Mouse (Mus musculus): ENCODE measurements around the gene Opa3.

Opa3 gene

GRCm38 (mm10) chr7:19227883-19228792 lies at the start of gene Opa3:
Gene Opa3, plus strand, starts transcription at chr7:19228334.
- peak; percentile 99 for DNase-seq (ENCODE audit: low spot score in 2 of 2)

- DNase-seq (ENCODE audit: low spot score in 2 of 2): peak; percentile 72 to 81
Measured at GRCm38 (mm10) chr7:19178443-19179092, 49.6 kb upstream of the Opa3 start.

DNA sequence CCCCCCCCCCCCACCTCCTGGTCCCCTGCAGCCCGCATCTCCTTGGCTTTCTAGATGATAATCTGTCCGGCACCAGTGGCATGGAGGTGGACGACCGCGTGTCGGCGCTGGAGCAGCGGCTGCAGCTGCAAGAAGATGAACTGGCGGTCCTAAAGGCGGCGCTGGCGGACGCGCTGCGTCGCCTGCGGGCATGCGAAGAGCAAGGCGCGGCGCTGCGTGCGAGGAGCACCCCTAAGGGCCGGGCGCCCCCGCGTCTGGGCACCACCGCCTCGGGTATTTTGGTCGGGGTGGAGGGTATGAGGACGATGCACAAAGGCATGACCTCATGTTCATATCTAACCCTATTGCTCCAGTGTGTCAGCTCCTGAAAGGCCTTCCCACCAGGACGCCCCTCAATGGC lies 49.0 kb upstream of the Opa3 start:
- peak; percentile 54 to 72 for DNase-seq (ENCODE audit: low spot score in 2 of 2)

- DNase-seq (ENCODE audit: low spot score in 2 of 2): no peak
Measured at GRCm38 (mm10) chr7:19179936-19180335, 48.2 kb upstream of the Opa3 start.

DNA sequence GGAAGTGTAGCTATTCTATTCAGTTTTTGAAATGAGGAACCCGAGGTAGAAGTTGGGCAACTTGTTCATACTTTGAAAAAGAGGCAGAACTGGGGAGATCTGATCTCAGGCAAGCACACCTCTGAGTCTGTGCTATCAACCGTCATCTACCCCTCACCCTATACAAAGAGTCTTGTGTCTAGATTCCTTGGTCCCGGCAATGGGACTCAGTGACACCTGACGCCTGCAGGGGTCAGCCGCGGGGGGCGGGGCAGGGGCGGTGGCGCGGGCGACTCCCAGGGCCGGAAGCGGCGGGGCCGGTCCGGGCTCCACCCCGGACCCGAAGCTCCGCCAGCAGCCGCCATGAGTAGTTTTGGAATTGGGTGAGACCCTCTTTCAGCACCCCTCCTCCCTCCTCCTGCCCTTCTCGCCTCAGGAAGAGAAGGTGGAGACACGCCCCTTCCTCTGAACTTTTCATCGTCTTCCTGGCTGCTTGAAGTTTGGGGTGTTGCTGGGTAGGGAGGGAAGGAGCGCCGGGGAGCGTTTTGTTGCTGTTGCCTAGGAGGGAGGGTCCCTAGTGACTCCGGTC lies 47.2 kb upstream of the Opa3 start:
- DNase-seq (ENCODE audit: low spot score in 2 of 2): peak in 1 of 2 experiments; percentile 4

GRCm38 (mm10) chr7:19184250-19184649 lies 43.9 kb upstream of the Opa3 start:
- DNase-seq (ENCODE audit: low spot score in 2 of 2): no peak

- no peak for DNase-seq (ENCODE audit: low spot score in 2 of 2)
Measured at GRCm38 (mm10) chr7:19184758-19185157, 43.4 kb upstream of the Opa3 start.

GRCm38 (mm10) chr7:19194676-19195075 lies 33.5 kb upstream of the Opa3 start:
- no peak for DNase-seq (ENCODE audit: low spot score in 2 of 2)

DNA sequence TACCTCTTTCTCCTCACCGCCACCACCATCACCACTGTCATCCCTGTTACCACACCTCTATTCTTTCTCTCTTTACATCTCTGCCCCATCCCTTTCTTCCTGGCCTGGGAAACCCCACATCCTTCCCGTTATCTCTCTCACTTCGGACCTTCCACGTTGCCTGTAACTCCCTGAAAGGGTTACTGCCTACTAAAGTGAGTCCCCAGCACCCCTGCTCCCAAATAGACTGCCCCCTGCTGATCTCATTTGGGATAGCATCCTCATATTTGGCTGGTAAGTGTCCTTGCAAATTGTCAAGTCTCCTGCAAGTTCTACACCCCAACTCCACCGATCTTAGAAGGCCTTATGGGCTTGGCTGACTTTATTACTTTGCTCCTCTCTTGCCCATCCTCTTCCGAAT lies 31.5 kb upstream of the Opa3 start:
- peak; percentile 43 to 59 for DNase-seq (ENCODE audit: low spot score in 2 of 2)

GRCm38 (mm10) chr7:19197985-19198384 lies 30.1 kb upstream of the Opa3 start:
- peak; percentile 40 to 56 for DNase-seq (ENCODE audit: low spot score in 2 of 2)

- DNase-seq (ENCODE audit: low spot score in 2 of 2): no peak
Measured at GRCm38 (mm10) chr7:19201660-19202059, 26.5 kb upstream of the Opa3 start.

DNA sequence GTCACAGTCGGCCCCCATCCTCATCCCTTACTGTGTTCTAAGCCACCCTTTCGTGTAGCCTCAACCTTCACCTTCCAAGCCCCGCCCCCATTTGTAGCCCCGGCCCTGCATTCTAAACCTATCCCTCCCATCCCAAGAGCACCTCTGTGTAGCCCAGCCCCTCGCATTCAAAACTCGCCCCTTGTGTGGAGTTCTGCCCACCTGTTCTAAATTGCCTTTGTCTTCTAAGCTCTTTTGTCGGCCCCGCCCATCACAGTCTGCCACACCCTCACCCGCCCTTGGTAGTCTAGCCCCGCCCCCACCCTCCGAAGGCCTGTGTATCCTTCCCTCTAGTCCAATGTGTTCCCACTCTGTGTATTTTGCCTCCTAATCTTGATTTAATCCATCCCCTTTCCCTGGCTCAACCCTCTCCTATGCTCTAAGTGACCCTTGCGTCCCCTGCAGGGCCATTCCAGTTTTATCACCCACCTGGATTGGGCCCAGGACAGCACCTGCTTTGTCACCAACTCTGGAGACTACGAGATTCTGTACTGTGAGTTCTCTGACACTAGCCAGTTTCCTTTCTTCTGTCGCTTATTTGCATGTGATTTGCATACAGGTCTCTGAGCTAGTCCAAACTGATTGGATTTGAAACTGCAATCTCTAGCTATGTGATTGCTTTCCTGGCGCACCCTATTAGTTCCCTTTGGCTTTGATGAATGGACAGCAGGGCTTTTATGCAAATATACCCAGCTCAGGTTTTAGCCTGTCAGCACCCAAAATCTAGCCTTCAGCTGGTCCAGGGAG lies 25.9 kb upstream of the Opa3 start:
- DNase-seq (ENCODE audit: low spot score in 2 of 2): no peak

DNA sequence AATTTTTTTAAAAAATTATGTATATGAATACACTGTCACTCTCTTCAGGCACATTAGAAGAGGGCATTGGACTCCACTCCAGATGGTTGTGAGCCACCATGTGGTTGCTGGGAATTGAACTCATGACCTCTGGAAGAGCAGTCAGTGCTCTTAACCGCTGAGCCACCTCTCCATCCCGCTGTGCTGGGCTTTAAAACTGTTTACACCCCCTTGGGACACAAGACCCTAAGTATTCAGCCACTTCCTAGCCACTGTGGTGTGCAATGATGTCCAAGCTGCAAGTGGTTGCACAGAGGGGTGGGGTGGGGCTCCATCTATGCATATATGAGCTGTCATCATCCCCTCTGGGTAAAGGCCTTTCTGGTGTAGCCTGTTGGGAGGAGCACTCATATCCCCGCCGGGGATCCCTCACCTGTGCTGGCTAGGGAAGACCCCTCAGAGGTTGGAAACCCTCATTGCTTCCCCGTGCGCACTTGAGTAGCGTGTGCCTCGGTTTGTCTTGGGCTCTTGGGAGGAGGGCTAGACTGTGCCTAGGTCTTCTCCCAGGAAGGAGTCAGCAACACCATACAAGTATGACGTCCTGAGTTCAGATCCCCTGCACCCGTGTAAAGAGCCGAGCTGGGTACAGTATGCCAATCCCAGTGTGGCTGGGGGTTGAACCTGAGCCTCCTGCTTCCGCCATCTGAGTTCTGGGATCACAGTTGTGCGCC lies 19.8 kb upstream of the Opa3 start:
- DNase-seq (ENCODE audit: low spot score in 2 of 2): no peak

- no peak for DNase-seq (ENCODE audit: low spot score in 2 of 2)
Measured at GRCm38 (mm10) chr7:19208944-19209472, 19.1 kb upstream of the Opa3 start.

DNA sequence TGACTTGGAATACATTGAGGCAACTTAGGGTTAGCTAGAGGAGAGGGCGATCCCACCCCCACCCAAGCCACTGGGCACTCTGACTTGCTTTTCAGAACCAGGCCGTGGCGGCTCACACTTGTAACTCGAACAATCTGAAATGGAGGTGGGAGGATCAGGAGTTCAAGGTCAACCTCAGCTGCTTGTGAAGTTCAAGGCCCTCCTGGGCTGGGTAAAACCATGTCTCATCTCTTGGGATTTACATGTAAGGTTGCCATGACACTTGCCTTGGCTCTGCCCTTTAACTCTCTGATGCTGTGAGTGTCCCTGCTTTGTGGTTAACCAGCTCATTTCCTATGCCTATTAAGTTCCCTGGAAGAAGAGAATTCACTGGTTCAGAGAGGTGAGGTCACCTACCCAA lies 18.6 kb upstream of the Opa3 start:
- DNase-seq (ENCODE audit: low spot score in 2 of 2): no peak

DNA sequence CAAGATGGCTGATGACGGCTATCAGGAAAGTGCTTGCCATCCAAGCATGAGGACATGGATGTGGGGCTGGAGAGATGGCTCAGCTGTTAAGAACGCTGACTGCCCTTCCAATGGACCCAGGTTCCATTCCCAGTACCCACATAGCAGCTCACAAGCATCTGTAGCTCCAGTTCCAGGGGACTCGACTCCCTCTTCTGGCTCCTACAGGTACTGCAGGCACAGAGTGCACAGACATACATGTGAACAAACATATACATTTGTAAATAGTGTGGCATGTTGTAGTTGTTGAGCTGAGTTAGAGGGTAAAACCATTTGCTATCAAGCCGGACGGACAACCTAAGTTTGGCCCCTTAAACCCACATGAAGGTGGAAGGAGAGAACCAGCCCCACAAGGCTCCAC lies 18.1 kb upstream of the Opa3 start:
- DNase-seq (ENCODE audit: low spot score in 2 of 2): no peak

GRCm38 (mm10) chr7:19211041-19211675 lies 17.0 kb upstream of the Opa3 start:
- no peak for DNase-seq (ENCODE audit: low spot score in 2 of 2)

DNA sequence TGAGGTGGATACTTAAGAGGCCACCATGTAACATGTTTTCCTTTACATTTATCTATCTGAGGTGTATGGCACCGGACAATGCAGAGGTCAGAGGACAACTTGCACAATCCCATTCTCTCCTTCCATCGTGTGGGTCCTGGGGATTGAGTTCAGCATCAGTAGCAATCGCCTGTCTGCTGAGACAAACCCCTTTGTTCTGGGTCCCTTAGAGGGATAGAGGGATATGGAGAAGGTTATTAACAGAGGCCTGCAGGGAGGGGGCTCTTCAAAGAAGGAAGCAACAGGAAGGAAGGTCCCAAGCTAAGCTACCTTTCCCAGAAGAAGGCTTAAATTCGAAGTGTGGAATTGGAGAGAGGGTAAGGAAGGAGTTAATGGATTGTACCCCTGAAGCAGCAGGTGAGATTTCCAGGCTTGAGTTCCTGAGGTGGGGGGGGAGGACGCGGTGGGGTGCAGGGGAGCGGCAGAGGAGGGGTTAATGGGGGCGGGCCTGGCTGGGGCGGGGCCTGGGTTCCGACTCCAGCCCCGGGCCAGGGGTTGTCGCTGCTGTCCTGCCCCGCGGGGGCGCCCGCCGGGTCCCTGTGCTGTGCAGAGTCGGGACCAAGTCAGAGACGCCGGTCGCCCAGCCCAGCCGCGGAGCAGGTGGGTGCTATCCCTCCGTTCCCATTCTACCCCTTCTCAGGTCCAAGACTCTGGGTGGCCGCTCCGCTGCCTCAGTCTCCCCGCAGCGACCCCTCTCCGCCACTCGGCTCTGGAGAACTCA lies 16.0 kb upstream of the Opa3 start, which contains the start of gene Gpr4:
Gene Gpr4, plus strand, starts transcription at position 543 of the 760 bp plus-strand sequence.
- no peak for DNase-seq (ENCODE audit: low spot score in 2 of 2)

DNA sequence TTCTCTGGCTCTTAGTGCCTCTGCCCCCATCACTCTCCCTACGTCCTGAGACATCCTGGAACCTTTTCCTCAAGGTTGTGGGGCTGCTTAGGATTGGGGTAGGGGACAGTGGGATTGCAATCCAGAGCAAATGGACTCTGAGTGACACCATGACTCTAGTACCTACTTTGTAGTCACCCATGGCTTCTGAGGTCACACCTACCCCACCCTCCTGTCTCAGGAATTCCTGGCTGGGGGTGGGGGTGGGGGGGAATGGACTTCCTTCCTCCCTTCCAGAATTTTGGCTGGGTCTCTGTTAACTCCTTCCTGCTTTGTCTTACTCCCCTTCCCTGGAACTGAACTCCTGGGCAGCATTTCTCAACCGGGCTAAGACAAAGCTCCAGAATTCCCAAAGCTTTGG lies 14.7 kb upstream of the Opa3 start:
- no peak for DNase-seq (ENCODE audit: low spot score in 2 of 2)

DNA sequence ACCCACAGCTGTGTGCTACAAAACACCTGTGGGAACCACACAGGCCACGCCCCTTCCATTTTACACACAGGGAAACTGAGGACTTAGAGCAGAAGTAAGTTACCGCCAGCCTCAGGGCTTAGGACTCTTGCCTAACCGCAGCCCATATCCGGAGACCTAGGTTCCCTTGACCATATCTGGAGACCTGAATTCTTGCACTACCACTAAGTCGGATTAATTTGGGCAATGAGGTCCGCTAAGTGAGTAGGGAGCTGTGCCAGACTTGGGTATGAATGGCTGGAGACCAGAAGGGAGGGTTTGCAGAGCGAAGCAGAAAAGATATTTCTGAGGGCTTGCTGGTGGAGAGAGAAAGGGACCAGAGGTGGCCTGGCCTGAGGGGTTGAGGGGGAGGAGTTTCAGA lies 13.8 kb upstream of the Opa3 start:
- no peak for DNase-seq (ENCODE audit: low spot score in 2 of 2)

All from natural killer cell, adult 2 months (primary cell).